Mouse (Mus musculus) ES-Bruce4 (cell line): ENCODE measurements around the gene Gm13723.

ENCODE experiments used
- CTCF ChIP-seq: IDR thresholded peaks from one replicate; pipeline ENCODE4 v1.8.1; 2011; ENCODE audit warnings: low read depth, low read length
- EP300 ChIP-seq: IDR thresholded peaks from 2 replicates; pipeline ENCODE4 v1.6.1; 2011; ENCODE audit warnings: low read depth, low read length; ENCODE audit not compliant: insufficient read depth
- POLR2A ChIP-seq: IDR thresholded peaks from one replicate; pipeline ENCODE4 v1.8.1; 2011; ENCODE audit warnings: low read length; ENCODE audit not compliant: insufficient read depth

GRCm38 (mm10) chr2:86874702-86875101, at the start of gene Gm13723:
- TF ChIP-seq POLR2A (no peak), CTCF (no peak), EP300 (no peak)
